Mouse (Mus musculus): Measurements from ENCODE around the gene Foxn2. TPM values are rescaled to one million over a fixed set of nuclear protein-coding genes. Genes with fewer than 3 reads are reported as not detected.
A peak's percentile ranks its signal among the peaks of the same experiment; 100 is the strongest.

Foxn2 gene
- polyA plus RNA-seq (2016; fragmentation: Nextera tagmentation; extraction: Ambion mirVana), result 12.3 and 12.5 TPM in 2 replicates

GRCm38 (mm10) chr17:88440285-88441000 is at the start of gene Foxn2:
Foxn2 (plus strand) TSS chr17:88440711.
- Histone ChIP-seq H3K9me3 (replicated peaks) (no peaks in the 10 kb centered on the region), H3K27me3 (ENCODE audit: low read depth, poor library complexity, severe bottlenecking) (peaks cover 14% of the 10 kb centered on the region), H3K4me1 (peaks cover 14% of the 10 kb centered on the region), H3K36me3 (no peaks in the 10 kb centered on the region), H3K27ac (replicated peaks) (peak within 1 kb of the TSS; percentile 97), H3K4me3 (peak within 1 kb of the TSS; percentile 88)
- under 1% methylated on average over 68 of the region's 93 CpGs for WGBS
- peak; percentile 97 for DNase-seq (ENCODE audit: low spot score)

DNA sequence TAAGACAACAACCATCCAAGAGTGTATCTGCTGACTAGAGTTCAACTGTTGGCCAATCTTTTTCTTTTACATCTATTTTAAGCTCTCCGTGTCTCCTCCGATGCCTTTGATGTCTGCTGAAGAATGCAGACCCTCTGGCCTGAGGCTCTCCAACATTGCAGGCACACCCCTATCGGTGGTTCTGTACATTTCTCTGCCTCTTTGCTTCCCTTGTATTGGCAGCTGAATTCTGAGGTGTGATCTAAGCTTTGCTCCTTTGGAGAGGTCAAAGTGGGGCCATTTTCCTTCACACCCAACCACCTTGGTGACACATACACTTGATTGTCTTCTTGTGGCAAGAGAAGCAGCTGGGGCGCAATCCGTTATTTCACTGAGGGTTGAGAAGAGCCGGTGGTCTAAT is 43.0 kb upstream of the Foxn2 start:
- no peak for DNase-seq (ENCODE audit: low spot score)
- Histone ChIP-seq H3K9me3 (replicated peaks) (no peaks in the 10 kb centered on the region), H3K4me1 (no peaks in the 10 kb centered on the region), H3K27ac (replicated peaks) (no peak overlapping the region), H3K36me3 (no peaks in the 10 kb centered on the region), H3K27me3 (ENCODE audit: low read depth, poor library complexity, severe bottlenecking) (no peaks in the 10 kb centered on the region), H3K4me3 (no peak overlapping the region)
- WGBS, result 92% methylated on average over 6 of the region's 6 CpGs

- 93% methylated on average over 6 of the region's 6 CpGs for WGBS
- H3K4me3 ChIP-seq, result no peak overlapping the region
- no peaks in the 10 kb centered on the region for H3K9me3 ChIP-seq (replicated peaks)
- H3K36me3 ChIP-seq, result no peaks in the 10 kb centered on the region
- no peaks in the 10 kb centered on the region for H3K4me1 ChIP-seq
- DNase-seq (ENCODE audit: low spot score), result no peak
- H3K27ac ChIP-seq (replicated peaks), result no peak overlapping the region
- peaks cover 3% of the 10 kb centered on the region for H3K27me3 ChIP-seq (ENCODE audit: low read depth, poor library complexity, severe bottlenecking)
Measured at GRCm38 (mm10) chr17:88398090-88398489, 42.4 kb upstream of the Foxn2 start.

GRCm38 (mm10) chr17:88398854-88399253 is 41.7 kb upstream of the Foxn2 start:
- Histone ChIP-seq H3K9me3 (replicated peaks) (no peaks in the 10 kb centered on the region), H3K4me1 (no peaks in the 10 kb centered on the region), H3K27me3 (ENCODE audit: low read depth, poor library complexity, severe bottlenecking) (peaks cover 10% of the 10 kb centered on the region), H3K4me3 (no peak overlapping the region), H3K27ac (replicated peaks) (no peak overlapping the region), H3K36me3 (no peaks in the 10 kb centered on the region)
- DNase-seq (ENCODE audit: low spot score), result no peak
- WGBS, result 88% methylated on average over 4 of the region's 4 CpGs

- H3K4me3 ChIP-seq, result no peak overlapping the region
- H3K36me3 ChIP-seq, result no peaks in the 10 kb centered on the region
- no peak for DNase-seq (ENCODE audit: low spot score)
- no peak overlapping the region for H3K27ac ChIP-seq (replicated peaks)
- no peaks in the 10 kb centered on the region for H3K9me3 ChIP-seq (replicated peaks)
- peaks cover 12% of the 10 kb centered on the region for H3K27me3 ChIP-seq (ENCODE audit: low read depth, poor library complexity, severe bottlenecking)
- peaks cover 9% of the 10 kb centered on the region for H3K4me1 ChIP-seq
- 78% methylated on average over 6 of the region's 6 CpGs for WGBS
Measured at GRCm38 (mm10) chr17:88400122-88400521, 40.4 kb upstream of the Foxn2 start.

GRCm38 (mm10) chr17:88400702-88401475 is 39.6 kb upstream of the Foxn2 start:
- Histone ChIP-seq H3K27me3 (ENCODE audit: low read depth, poor library complexity, severe bottlenecking) (peaks cover 14% of the 10 kb centered on the region), H3K27ac (replicated peaks) (no peak overlapping the region), H3K4me3 (no peak overlapping the region), H3K4me1 (peaks cover 10% of the 10 kb centered on the region), H3K36me3 (no peaks in the 10 kb centered on the region), H3K9me3 (replicated peaks) (no peaks in the 10 kb centered on the region)
- WGBS, result 80% methylated on average over 15 of the region's 15 CpGs
- DNase-seq (ENCODE audit: low spot score), result no peak

GRCm38 (mm10) chr17:88403269-88403668 is 37.2 kb upstream of the Foxn2 start:
- Histone ChIP-seq H3K4me3 (no peak overlapping the region), H3K27me3 (ENCODE audit: low read depth, poor library complexity, severe bottlenecking) (peaks cover 18% of the 10 kb centered on the region)
- WGBS, result 88% methylated on average over 6 of the region's 6 CpGs

DNA sequence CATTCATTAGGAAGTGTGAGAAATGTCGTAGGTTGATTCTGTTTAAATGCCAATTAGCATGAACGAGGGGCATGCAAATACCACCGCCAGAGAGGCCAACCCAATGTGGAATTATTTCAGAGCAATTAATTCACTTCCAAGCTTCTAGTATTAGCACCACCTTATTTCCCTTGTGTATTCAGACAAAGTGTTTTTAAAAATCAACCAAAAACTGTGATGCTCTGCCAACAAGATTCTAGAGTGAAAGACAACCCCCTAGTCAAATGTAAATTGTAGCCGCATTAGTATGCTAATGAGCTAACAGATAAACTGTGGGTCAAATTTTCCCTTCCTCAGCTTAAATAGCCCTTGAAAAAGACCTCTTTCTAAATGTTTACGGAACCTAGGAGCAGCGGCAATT is 36.0 kb upstream of the Foxn2 start:
- H3K9me3 ChIP-seq (replicated peaks), result no peaks in the 10 kb centered on the region
- WGBS, result 7% methylated on average over 6 of the region's 6 CpGs
- DNase-seq (ENCODE audit: low spot score), result no peak
- H3K4me1 ChIP-seq, result peaks cover 10% of the 10 kb centered on the region
- peak overlapping the region; percentile 37 for H3K4me3 ChIP-seq
- no peak overlapping the region for H3K27ac ChIP-seq (replicated peaks)
- H3K27me3 ChIP-seq (ENCODE audit: low read depth, poor library complexity, severe bottlenecking), result peaks cover 18% of the 10 kb centered on the region
- no peaks in the 10 kb centered on the region for H3K36me3 ChIP-seq

More at GRCm38 (mm10) chr17:88403269-88403668, 37.2 kb upstream of the Foxn2 start:
- H3K27ac ChIP-seq (replicated peaks), result no peak overlapping the region
- H3K9me3 ChIP-seq (replicated peaks), result no peaks in the 10 kb centered on the region
- H3K36me3 ChIP-seq, result no peaks in the 10 kb centered on the region
- peaks cover 10% of the 10 kb centered on the region for H3K4me1 ChIP-seq
- no peak for DNase-seq (ENCODE audit: low spot score)

DNA sequence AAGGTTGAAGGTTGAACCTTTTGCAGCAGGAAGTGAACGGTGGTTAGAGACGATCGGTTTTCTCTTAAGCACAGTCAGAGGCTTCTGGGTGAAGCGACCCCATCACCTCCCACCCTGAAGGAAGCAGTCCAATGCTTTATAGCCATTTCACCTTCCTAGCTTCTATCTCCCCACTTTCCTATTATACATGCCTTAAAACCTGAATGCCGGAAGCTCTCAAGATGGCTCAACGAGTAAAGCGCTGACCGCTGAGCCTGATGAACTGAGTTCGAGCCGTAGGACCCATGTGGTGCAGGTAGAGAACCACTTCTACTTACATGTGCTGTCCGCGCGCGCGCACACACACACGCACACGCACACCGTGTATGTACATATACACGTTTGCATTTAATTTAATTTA is 35.4 kb upstream of the Foxn2 start:
- DNase-seq (ENCODE audit: low spot score), result no peak
- Histone ChIP-seq H3K4me3 (peak overlapping the region; percentile 37), H3K9me3 (replicated peaks) (no peaks in the 10 kb centered on the region), H3K27ac (replicated peaks) (no peak overlapping the region), H3K36me3 (no peaks in the 10 kb centered on the region), H3K4me1 (peaks cover 10% of the 10 kb centered on the region), H3K27me3 (ENCODE audit: low read depth, poor library complexity, severe bottlenecking) (peaks cover 18% of the 10 kb centered on the region)
- 39% methylated on average over 19 of the region's 19 CpGs for WGBS

DNA sequence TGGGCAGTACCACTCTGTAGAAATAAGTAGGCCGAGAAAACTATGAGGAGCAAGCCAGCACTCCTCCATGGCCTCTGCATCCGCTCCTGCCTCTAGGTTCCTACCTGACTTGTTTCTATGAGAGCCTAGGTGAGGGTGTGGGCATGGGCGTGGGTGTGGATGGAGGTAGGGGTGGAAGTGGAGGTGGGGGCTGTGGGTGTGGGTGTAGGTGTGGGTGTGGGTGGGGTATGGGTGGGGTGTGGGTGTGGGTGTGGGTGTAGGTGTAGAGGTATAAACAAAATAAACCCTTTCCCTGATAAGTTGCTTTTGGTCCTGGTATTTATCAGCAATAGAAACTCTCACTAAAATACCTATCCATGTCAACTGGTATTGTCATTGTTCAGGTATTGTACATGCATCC is 30.8 kb upstream of the Foxn2 start:
- Histone ChIP-seq H3K4me3 (no peak overlapping the region), H3K36me3 (no peaks in the 10 kb centered on the region), H3K27me3 (ENCODE audit: low read depth, poor library complexity, severe bottlenecking) (peaks cover 6% of the 10 kb centered on the region), H3K9me3 (replicated peaks) (no peaks in the 10 kb centered on the region), H3K4me1 (peaks cover 5% of the 10 kb centered on the region), H3K27ac (replicated peaks) (no peak overlapping the region)
- 81% methylated on average over 3 of the region's 3 CpGs for WGBS
- DNase-seq (ENCODE audit: low spot score), result no peak

DNA sequence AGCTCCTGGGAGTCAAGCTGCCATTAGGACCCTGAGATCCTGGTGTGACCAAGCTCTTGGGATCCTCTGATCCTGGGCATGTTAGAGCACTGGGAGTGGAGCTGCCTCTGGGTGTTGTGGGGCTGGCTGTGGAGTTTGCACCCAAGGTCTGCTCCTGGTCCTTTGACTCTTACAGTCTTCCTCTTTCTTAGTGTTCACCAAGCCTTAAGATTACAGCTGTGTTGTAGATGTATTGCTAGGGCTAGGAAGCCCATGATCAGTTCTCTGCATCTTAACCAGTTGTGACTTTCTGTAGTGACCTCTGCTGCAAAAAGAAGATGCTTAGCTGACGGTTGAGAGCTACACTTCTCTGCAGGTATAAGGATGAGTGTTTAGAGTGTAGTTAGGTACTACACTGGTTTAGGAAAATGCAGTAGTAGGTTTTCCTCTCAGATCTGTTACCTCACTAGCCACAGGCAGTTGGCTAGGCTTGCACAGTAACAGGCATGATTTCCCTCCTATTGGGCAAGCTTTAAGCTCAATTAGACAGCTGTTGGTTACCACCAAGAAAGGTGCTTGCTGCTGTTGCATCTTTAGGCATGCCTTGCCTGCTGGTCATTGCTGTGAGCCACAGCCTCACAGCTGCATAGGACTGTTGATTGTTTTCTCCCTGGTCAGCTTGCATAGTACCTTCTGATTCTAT is 27.2 kb upstream of the Foxn2 start:
- WGBS, result 89% methylated on average over 1 of the region's 1 CpGs
- H3K9me3 ChIP-seq (replicated peaks), result no peaks in the 10 kb centered on the region
- no peak overlapping the region for H3K27ac ChIP-seq (replicated peaks)
- H3K4me1 ChIP-seq, result no peaks in the 10 kb centered on the region
- no peaks in the 10 kb centered on the region for H3K36me3 ChIP-seq
- H3K4me3 ChIP-seq, result no peak overlapping the region
- H3K27me3 ChIP-seq (ENCODE audit: low read depth, poor library complexity, severe bottlenecking), result no peaks in the 10 kb centered on the region
- DNase-seq (ENCODE audit: low spot score), result no peak

DNA sequence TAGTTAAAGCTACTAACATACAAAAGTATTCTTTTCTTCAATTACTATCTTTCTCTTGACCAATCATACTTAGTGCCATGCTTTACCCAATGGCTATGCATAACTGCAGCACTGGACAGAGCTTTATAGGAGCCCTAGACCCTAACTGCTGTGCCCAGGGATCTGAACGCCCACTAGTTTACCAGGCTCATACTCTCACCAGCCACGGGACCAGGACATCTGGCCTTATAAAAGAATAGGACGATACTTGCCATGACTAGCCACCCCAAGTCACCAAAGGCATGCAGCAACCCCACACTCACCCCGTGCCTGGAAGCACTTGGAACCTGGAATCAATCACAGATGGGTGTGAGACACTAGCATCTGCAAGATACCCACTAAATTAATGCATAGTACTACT is 20.1 kb upstream of the Foxn2 start:
- Histone ChIP-seq H3K27me3 (ENCODE audit: low read depth, poor library complexity, severe bottlenecking) (no peaks in the 10 kb centered on the region), H3K27ac (replicated peaks) (no peak overlapping the region), H3K9me3 (replicated peaks) (no peaks in the 10 kb centered on the region), H3K4me3 (no peak overlapping the region), H3K4me1 (no peaks in the 10 kb centered on the region), H3K36me3 (no peaks in the 10 kb centered on the region)
- 85% methylated on average over 4 of the region's 4 CpGs for WGBS
- no peak for DNase-seq (ENCODE audit: low spot score)

DNA sequence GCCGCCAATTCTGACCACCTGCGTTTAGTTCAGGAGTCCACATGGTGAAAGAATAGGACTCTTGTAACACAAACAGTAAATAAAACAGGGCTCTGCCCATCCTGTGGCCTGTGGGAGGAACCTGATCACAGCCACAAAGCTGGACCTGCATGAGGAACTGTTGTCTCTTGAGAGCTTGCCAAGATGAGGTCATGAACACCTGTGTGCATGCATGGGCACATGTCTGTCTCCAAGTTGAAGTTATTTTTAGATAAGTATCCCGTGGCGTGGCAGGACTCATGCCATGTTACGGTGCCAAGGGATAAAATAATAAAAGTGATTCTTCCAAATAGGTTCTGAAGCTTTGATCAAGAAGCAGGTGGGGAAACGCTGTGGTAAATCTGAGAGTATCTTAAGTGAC is 19.3 kb upstream of the Foxn2 start:
- no peak overlapping the region for H3K4me3 ChIP-seq
- H3K9me3 ChIP-seq (replicated peaks), result no peaks in the 10 kb centered on the region
- no peaks in the 10 kb centered on the region for H3K4me1 ChIP-seq
- H3K36me3 ChIP-seq, result no peaks in the 10 kb centered on the region
- WGBS, result 93% methylated on average over 6 of the region's 6 CpGs
- DNase-seq (ENCODE audit: low spot score), result no peak
- no peaks in the 10 kb centered on the region for H3K27me3 ChIP-seq (ENCODE audit: low read depth, poor library complexity, severe bottlenecking)
- H3K27ac ChIP-seq (replicated peaks), result no peak overlapping the region

All from midbrain, embryonic 10.5 days (tissue).